Mouse (Mus musculus): Measurements from ENCODE around the gene Fez2. TPM values are rescaled to one million over a fixed set of nuclear protein-coding genes. Genes with fewer than 3 reads are reported as not detected.

The Fez2 gene
- polyA plus RNA-seq, 1 experiment from 2014 or later: 28.7 TPM

- Histone ChIP-seq H3K4me2 (replicated peaks; ENCODE audit: low read depth) (no peak overlapping the region), H3K4me3 (ENCODE audit: low read depth, low read length) (no peak overlapping the region), H3K9me3 (ENCODE audit: control insufficient read depth, low read length) (no peaks in the 10 kb centered on the region), H3K27ac (replicated peaks) (no peak overlapping the region), H3K27me3 (ENCODE audit: control insufficient read depth, insufficient read depth, low read length) (no peaks in the 10 kb centered on the region), H3K36me3 (ENCODE audit: control insufficient read depth, insufficient read depth, low read length) (peaks cover 8% of the 10 kb centered on the region; the same call in 1 of the 2 replicates), H3K9ac (ENCODE audit: low read length) (no peak overlapping the region), H3K4me1 (replicated peaks; ENCODE audit: control insufficient read depth, insufficient read depth) (no peaks in the 10 kb centered on the region)
- no peak for ATAC-seq (ENCODE audit: low FRiP score, low TSS enrichment)
- TF ChIP-seq CTCF (IDR thresholded peaks at IDR 0.05; ENCODE audit: low read depth) (no peak), EP300 (optimal IDR thresholded peaks at IDR 0.05) (no peak)
- no peak for DNase-seq (ENCODE audit: low spot score)
- WGBS: 88% methylated on average over 3 of the region's 3 CpGs
Measured at GRCm38 (mm10) chr17:78352500-78352855, 65.5 kb downstream of the Fez2 start.

GRCm38 (mm10) chr17:78351676-78352499 lies 66.1 kb downstream of the Fez2 start:
- Histone ChIP-seq H3K4me1 (replicated peaks; ENCODE audit: control insufficient read depth, insufficient read depth) (no peaks in the 10 kb centered on the region), H3K9ac (ENCODE audit: low read length) (no peak overlapping the region), H3K36me3 (ENCODE audit: control insufficient read depth, insufficient read depth, low read length) (peaks cover 8% of the 10 kb centered on the region; the same call in 1 of the 2 replicates), H3K4me2 (replicated peaks; ENCODE audit: low read depth) (no peak overlapping the region), H3K4me3 (ENCODE audit: low read depth, low read length) (no peak overlapping the region), H3K27me3 (ENCODE audit: control insufficient read depth, insufficient read depth, low read length) (no peaks in the 10 kb centered on the region), H3K27ac (replicated peaks) (no peak overlapping the region), H3K9me3 (ENCODE audit: control insufficient read depth, low read length) (no peaks in the 10 kb centered on the region)
- WGBS: 71% methylated on average over 12 of the region's 12 CpGs
- DNase-seq (ENCODE audit: low spot score) (no peak), ATAC-seq (ENCODE audit: low FRiP score, low TSS enrichment) (no peak)
- TF ChIP-seq EP300 (optimal IDR thresholded peaks at IDR 0.05) (no peak), CTCF (IDR thresholded peaks at IDR 0.05; ENCODE audit: low read depth) (no peak)

GRCm38 (mm10) chr17:78347111-78347801 lies 70.7 kb downstream of the Fez2 start:
- TF ChIP-seq CTCF (IDR thresholded peaks at IDR 0.05; ENCODE audit: low read depth) (no peak), EP300 (optimal IDR thresholded peaks at IDR 0.05) (no peak)

GRCm38 (mm10) chr17:78343688-78344087 lies 74.3 kb downstream of the Fez2 start:
- no peak for TF ChIP-seq CTCF (IDR thresholded peaks at IDR 0.05; ENCODE audit: low read depth)
- TF ChIP-seq EP300 (optimal IDR thresholded peaks at IDR 0.05): no peak
- Histone ChIP-seq H3K9ac (ENCODE audit: low read length) (no peak overlapping the region), H3K4me3 (ENCODE audit: low read depth, low read length) (no peak overlapping the region), H3K27me3 (ENCODE audit: control insufficient read depth, insufficient read depth, low read length) (no peaks in the 10 kb centered on the region), H3K4me1 (replicated peaks; ENCODE audit: control insufficient read depth, insufficient read depth) (no peaks in the 10 kb centered on the region), H3K36me3 (ENCODE audit: control insufficient read depth, insufficient read depth, low read length) (0 out of 2 replicates have a peak, but pooled peaks cover 3% of the 10 kb centered on the region), H3K27ac (replicated peaks) (no peak overlapping the region), H3K4me2 (replicated peaks; ENCODE audit: low read depth) (no peak overlapping the region), H3K9me3 (ENCODE audit: control insufficient read depth, low read length) (no peaks in the 10 kb centered on the region)
- ATAC-seq (ENCODE audit: low FRiP score, low TSS enrichment) (no peak), DNase-seq (ENCODE audit: low spot score) (no peak)
- WGBS: 91% methylated on average over 3 of the region's 3 CpGs

More at GRCm38 (mm10) chr17:78347111-78347801, 70.7 kb downstream of the Fez2 start:
- no peaks in the 10 kb centered on the region for H3K9me3 ChIP-seq (ENCODE audit: control insufficient read depth, low read length)
- H3K4me1 ChIP-seq (replicated peaks; ENCODE audit: control insufficient read depth, insufficient read depth): no peaks in the 10 kb centered on the region
- H3K27ac ChIP-seq (replicated peaks): no peak overlapping the region
- DNase-seq (ENCODE audit: low spot score): no peak
- H3K36me3 ChIP-seq (ENCODE audit: control insufficient read depth, insufficient read depth, low read length): 0 out of 2 replicates have a peak, but pooled peaks cover 3% of the 10 kb centered on the region
- H3K9ac ChIP-seq (ENCODE audit: low read length): no peak overlapping the region
- no peak overlapping the region for H3K4me2 ChIP-seq (replicated peaks; ENCODE audit: low read depth)
- 90% methylated on average over 17 of the region's 17 CpGs for WGBS
- no peaks in the 10 kb centered on the region for H3K27me3 ChIP-seq (ENCODE audit: control insufficient read depth, insufficient read depth, low read length)
- no peak overlapping the region for H3K4me3 ChIP-seq (ENCODE audit: low read depth, low read length)
- no peak for ATAC-seq (ENCODE audit: low FRiP score, low TSS enrichment)

GRCm38 (mm10) chr17:78335250-78335649 lies 82.7 kb downstream of the Fez2 start:
- no peak for DNase-seq (ENCODE audit: low spot score)
- Histone ChIP-seq H3K27ac (replicated peaks) (no peak overlapping the region), H3K9me3 (ENCODE audit: control insufficient read depth, low read length) (no peaks in the 10 kb centered on the region), H3K4me2 (replicated peaks; ENCODE audit: low read depth) (no peak overlapping the region), H3K36me3 (ENCODE audit: control insufficient read depth, insufficient read depth, low read length) (no peaks in the 10 kb centered on the region), H3K9ac (ENCODE audit: low read length) (no peak overlapping the region), H3K4me3 (ENCODE audit: low read depth, low read length) (no peak overlapping the region), H3K4me1 (replicated peaks; ENCODE audit: control insufficient read depth, insufficient read depth) (no peaks in the 10 kb centered on the region), H3K27me3 (ENCODE audit: control insufficient read depth, insufficient read depth, low read length) (no peaks in the 10 kb centered on the region)
- WGBS: 89% methylated on average over 8 of the region's 8 CpGs
- no peak for TF ChIP-seq CTCF (IDR thresholded peaks at IDR 0.05; ENCODE audit: low read depth)
- TF ChIP-seq EP300 (optimal IDR thresholded peaks at IDR 0.05): no peak
- ATAC-seq (ENCODE audit: low FRiP score, low TSS enrichment): no peak

- H3K27me3 ChIP-seq (ENCODE audit: control insufficient read depth, insufficient read depth, low read length): no peaks in the 10 kb centered on the region
- ATAC-seq (ENCODE audit: low FRiP score, low TSS enrichment) (no peak), DNase-seq (ENCODE audit: low spot score) (no peak)
- no peaks in the 10 kb centered on the region for H3K36me3 ChIP-seq (ENCODE audit: control insufficient read depth, insufficient read depth, low read length)
- H3K4me1 ChIP-seq (replicated peaks; ENCODE audit: control insufficient read depth, insufficient read depth): no peaks in the 10 kb centered on the region
- no peak overlapping the region for H3K4me2 ChIP-seq (replicated peaks; ENCODE audit: low read depth)
- 93% methylated on average over 10 of the region's 10 CpGs for WGBS
- no peak overlapping the region for H3K9ac ChIP-seq (ENCODE audit: low read length)
- no peak overlapping the region for H3K4me3 ChIP-seq (ENCODE audit: low read depth, low read length)
- no peaks in the 10 kb centered on the region for H3K9me3 ChIP-seq (ENCODE audit: control insufficient read depth, low read length)
- no peak overlapping the region for H3K27ac ChIP-seq (replicated peaks)
- TF ChIP-seq EP300 (optimal IDR thresholded peaks at IDR 0.05) (no peak), CTCF (IDR thresholded peaks at IDR 0.05; ENCODE audit: low read depth) (no peak)
Measured at GRCm38 (mm10) chr17:78333275-78333674, 84.7 kb downstream of the Fez2 start.

All from stomach, postnatal 0 days (tissue).